Mouse (Mus musculus) mesoderm, embryonic 11.5 days (tissue): ENCODE measurements around the gene Kiss1r.

ENCODE experiments used
- DNase-seq: peaks from one replicate; pipeline ENCODE4 v3.0.0-alpha.2; 2012; ENCODE audit warnings: low read depth, low spot score

The Kiss1r gene

DNA sequence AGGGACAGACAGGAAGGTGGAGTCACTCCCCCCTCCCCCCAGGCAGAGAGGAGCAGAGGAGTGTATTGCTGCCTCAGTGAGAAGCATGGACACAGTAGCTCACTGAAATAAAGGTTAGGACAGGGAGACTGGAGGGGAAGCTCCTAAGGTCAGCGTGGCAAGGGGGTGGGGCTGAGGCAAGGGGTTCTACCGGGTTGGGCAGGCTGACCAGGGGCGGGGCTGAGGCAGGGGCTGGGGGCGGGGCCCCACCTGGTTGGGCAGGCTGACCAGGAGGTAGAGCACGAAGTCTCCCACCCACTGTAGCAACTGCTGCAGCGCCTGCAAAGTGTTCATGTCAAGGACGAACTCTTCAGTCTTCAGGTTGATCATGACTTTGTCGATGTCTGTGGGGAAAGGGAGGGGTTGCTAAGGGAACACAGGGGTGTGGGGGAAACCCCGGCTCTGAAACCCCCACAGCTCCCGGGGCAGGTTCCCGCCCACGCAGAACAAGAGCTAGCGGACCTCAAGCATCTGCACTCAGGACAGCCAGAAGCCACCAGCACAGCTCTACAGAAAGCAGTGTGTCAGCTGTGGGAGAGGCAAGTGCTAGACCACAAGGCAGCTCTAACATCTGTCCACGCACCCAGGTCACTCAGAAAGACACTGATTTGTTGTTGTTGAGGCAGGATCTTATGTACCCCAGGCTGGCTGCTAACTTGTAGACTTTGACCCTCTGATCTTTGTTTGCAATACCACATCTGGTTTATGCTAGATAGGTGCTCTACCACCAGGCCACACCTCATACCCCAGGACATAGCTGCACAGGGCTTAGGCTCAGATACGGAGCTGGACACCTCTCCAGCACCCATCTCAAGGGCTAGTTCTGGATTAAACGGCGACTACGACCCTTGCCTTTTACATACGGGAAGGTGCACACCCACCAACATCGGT lies 19.2 kb upstream of the Kiss1r start:
- DNase-seq, result no peak

DNA sequence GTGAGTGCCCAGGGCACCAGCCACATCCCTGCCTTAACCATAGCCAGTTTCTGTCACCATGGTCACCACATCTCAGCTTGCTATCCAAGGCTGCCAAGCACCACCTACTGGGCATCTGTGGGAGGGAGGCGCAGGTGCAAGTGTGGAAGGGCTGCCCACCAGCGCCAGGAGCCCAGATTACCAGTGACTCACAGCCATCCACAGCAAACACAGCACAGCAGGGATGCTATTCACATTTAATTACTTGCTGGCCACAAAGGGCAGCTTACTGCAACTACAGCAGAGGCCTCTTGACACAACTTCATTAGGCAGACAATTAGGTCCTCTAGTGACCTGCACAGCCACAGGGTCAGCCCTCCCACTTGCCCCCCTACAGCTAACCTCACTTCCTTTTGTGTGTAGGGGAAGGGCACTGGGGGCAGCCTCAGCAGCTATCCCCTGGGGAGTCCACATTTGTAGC lies 15.8 kb upstream of the Kiss1r start:
- DNase-seq, result peak; percentile 45

DNA sequence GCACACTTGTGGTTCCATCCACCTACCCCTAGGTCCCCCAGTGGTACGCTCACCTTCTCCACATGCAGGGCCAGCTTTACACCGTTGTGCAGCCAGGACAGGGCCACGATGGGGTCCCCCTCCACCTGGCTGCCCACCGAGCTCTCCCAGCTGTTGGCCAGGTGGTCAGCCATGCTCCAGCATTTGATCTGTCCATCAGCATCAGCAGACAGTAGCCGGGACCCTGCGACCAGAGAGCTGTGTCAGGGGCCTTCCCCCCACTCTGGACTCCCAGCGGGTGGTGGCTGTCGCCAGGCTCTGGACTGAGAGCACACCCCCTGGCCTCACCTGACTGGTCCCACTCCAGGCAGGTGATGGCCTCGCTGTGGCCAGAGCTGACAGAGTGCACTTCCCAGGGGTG lies 10.1 kb upstream of the Kiss1r start:
- no peak for DNase-seq

DNA sequence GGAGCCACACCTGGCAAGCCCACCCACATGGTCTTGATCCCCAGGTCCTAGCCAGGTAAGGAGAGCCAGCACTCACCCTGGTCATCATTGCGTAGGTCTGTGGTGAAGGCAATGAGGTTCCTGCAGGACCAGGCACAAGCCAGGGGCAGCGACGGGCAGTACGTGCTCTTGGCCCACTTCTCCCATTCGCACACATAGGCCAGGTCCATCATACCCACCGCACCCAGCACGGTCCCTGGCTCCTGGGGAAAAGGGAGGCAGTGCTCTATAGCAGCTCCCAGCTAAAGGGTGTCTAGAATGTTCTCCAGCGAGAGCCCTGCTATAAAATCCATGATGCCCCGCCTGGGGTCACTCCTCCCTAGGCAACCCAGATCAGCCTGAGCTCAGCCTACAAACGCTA lies 9.4 kb upstream of the Kiss1r start:
- no peak for DNase-seq

DNA sequence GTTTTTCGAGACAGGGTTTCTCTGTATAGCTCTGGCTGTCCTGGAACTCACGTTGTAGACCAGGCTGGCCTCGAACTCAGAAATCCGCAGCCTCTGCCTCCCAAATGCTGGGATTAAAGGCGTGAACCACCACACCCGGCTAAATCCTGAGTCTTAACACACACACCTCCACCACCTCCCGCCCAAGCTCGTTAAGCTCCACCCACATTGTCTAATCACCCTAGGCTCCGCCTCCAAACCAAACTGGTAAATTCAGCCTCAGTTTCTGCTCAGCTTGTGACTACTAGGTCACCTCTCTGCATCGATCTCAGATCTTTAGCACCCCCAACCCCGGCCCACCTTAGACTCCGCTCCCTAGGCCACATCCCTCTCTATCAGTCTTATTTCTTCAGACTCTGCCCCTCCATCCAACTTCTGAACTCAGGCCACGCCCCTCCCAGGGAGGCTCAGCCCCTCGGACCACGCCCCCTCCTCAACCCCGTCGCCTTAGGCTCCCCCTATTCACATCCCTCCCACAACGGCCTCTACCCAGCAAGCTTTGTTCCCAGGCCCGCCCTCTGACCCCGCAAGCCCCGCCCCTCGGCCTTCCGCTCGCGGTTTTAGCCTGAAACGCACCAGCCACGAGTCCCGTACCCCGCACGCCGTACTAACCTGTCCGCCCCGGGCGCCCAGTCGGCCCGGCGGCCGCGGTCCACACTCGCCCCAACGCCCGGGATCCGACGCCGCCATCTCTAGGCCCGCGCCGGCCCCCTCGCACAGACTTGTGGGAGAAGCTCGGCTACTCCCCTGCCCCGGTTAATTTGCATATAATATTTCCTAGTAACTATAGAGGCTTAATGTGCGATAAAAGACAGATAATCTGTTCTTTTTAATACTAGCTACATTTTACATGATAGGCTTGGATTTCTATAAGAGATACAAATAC lies 8.3 kb upstream of the Kiss1r start, which contains the start of gene Med16:
Med16 (minus strand) TSS at position 757 of the 925 bp plus-strand sequence.
- DNase-seq, result peak; percentile 96

DNA sequence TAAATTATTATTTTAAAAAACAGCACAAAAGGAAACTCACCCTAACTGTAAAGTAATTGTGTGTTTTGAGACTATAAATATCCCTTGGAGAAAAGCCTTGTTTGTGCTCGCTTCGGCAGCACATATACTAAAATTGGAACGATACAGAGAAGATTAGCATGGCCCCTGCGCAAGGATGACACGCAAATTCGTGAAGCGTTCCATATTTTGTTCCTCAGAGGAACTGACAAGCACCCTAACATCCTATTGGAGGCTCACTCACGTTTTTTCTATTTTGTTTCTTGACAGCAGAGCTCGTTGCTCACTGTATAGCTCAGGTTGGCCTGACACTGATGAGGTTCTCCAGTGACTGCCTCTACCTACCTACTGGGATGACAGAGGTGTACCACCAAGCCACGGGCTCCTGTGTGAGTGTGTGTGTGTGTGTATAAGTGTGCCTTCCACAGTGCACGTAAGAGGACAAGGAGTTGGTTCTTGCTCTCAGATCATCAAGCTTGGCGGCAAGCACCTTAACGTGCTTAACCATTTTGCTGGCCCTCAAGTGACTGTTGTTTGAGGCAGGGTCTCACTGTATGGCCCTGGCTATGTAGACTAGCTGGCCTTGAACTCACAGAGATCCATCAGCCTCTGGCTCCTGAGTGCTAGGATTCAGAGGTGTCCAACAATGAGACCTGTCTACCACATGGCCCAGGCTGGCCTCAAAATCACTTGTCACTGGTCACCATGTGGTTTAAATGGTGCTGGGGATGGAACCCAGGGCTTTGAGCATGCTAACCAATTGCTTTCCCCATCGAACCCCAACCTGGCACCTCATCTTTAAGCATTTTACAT lies 7.5 kb upstream of the Kiss1r start:
- DNase-seq, result no peak

DNA sequence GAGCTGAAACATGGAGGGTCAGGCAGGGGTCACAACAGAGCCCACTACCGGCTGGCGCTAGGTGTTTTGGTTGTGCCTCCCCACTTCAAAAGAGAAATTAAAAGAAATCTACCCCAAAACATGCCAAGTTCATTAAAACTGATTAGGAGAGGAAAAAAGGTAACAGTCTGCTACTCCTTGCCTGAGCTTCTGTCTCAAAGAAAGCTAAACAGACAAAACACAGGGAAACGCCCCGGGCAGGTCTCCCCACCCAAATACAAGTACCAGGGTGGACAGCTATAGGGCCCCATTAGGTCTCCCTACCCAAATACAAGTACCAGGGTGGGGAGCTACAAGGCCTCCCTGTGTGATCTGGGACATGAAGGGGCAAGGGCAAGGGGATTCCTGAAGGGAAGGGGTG lies 6.2 kb upstream of the Kiss1r start, which contains the start of gene Gm26602:
Gm26602 (plus strand) TSS at position 301 of the 400 bp plus-strand sequence.
- DNase-seq, result no peak

DNA sequence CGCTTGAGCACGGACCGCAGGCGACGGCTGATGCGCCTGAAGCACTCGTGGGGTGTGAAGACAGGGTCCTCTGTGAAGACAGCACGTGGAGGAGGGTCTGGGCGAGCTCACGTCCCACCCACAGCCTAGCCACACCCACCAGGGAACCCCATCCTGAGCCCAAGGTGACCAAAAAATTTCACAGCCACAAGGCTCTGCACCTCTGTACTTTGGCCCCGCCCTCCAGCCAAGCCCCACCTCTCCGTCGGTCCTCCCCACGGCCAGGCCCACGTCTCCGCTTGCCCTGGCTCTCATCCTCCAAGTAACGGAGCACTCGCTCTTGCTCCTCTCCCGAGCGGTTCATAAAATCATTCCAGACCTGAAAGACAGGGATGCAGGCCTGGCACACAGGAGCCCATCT lies 4.4 kb upstream of the Kiss1r start:
- no peak for DNase-seq

DNA sequence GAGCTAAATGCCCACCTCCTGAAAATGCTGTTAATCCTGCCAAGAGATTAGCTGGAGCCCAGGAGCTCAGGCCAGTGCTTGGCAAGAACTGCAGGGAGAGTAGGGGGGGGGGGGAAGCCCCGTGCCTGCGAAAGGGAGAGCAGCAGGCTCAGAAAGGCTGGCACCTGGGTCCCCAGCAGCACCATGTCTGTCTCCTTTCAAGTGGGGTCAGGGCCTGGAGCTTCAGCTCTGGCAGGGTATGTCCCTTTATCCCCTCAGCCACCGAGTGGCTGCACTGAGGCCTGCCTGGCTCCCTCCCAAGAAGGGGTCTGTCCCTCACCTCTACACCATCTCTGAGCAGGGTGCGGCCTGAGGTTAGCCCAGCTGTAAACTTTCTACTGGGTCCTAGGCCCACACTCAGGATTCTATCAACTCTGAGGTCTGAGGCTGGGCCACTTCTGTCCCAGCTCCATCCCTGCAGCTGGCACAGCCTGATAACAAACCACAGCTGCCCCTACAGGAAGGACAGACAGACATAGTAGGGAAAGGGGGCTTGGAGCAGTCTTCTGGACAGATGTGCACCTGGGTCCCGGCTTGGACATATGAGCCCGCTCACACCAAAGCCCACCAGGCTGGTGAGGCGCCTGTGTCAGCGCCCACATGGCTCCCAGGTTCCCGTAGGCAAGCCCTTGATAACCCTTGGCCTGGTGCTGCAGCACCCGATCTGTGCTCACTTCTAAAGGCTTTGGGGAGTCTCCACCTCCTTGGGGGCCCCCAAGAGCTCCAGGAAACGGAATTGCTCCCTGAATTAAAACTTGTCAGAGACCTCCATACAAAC lies 2.4 kb upstream of the Kiss1r start:
- DNase-seq, result no peak

DNA sequence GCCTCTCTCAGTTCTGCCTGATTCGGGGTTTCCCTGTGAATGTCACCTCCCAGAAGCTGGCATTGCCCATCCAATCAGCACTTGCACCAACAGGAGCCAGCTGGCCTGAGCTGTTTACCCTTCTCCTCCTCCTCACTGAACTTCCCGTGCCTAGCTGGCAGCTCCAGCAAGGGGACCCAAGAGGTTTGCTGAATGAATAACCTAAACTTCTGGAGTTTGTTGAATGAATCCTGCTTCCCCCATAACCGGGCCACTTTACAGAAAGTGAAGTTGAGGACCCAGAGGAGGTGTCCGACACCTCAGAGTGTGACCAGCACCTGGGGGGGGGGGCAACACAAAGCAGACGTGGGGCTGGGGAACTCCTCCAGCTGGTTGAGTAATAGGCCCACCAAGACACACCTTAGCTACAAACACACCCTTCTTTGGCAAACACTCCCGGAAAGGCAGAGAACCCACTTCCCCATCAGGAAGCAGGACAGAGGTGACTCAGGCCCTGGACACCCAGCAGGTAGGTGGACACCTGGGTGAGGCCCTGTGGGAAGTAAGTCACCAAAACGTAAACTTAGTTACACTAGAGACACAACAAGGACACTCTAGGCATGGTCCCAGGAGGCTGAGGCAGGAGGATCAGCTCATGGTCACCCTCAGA lies 1.7 kb upstream of the Kiss1r start:
- no peak for DNase-seq

DNA sequence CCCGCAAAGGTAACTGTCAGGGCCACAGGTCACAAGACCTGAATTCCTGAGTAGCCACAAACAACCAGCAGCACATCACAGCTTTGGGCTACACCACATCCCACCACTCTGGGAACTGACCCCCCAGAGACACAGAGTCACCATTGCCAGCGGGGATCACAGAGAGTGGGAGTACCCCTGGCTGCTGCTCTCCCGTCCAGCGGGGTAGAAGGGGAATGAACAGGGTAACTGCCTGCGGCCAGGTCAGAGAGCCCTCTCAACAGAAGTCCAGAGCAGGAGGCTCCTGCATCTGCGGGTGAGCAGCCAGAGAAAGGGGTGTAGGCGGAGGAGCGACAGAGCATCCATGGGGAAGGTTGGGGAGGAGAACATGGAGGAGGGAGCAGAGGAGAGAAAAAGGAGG lies 690 bp upstream of the Kiss1r start:
- no peak for DNase-seq

DNA sequence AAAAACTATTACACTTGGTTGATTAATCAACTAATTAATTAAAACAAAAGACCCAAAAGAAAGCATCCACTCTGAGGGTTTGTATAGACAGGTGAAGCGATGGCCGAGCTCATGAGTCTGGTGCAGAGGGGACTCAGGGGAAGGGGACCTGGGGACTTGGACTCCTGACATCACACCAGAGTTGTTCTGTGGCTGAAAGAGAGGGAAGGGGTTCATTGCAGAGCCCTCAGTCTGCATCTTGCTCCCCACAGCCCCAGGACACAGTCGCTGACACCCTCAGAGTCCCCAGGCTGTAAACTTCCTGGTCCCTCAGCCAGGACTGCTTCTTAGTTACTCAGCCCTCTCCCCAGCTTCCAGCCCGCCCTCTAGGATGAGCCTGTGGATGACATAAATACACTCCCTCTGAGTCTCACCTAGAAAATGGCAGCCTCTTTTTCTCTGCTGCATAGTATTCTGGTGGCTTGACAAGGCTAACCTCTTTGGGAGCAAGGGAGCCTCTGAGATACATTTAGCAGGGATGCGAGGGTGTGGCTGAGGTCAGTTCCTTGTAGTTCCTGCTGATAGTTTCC lies 845 bp downstream of the Kiss1r start:
- no peak for DNase-seq

DNA sequence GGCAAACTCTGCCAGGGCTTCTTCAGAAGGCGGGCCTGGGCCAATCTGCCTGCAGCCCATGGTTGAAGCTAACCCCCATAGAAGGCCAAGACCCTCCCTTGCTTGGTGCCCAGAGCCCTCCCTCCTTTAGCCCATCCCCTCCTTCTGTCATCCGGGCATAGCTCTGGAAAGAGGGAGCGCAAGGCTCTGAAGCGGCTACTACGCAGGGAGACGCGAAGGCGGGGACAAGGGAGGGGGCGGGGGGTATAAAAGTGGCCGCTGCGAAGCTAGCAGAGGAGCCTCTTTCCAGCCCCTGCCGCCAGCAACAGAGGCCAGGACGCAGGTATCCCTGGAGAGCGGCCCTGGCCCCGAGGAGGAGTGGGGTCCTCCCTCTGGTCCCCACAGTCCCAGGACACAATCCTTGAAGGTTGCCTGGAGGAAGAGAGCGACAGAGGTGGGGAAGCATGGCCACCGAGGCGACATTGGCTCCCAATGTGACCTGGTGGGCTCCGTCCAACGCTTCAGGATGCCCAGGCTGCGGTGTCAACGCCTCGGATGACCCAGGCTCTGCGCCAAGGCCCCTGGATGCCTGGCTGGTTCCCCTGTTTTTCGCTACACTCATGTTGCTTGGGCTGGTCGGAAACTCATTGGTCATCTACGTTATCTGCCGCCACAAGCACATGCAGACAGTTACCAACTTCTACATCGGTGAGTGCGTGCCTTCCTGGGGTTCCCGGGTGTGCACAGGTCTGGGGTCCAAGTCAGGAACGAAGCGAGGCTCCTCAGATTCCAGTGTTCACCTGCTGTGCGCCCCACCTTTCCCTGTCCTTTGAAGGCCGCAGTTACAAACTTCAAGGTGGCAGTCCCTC lies 1.7 kb downstream of the Kiss1r start:
- DNase-seq, result no peak

DNA sequence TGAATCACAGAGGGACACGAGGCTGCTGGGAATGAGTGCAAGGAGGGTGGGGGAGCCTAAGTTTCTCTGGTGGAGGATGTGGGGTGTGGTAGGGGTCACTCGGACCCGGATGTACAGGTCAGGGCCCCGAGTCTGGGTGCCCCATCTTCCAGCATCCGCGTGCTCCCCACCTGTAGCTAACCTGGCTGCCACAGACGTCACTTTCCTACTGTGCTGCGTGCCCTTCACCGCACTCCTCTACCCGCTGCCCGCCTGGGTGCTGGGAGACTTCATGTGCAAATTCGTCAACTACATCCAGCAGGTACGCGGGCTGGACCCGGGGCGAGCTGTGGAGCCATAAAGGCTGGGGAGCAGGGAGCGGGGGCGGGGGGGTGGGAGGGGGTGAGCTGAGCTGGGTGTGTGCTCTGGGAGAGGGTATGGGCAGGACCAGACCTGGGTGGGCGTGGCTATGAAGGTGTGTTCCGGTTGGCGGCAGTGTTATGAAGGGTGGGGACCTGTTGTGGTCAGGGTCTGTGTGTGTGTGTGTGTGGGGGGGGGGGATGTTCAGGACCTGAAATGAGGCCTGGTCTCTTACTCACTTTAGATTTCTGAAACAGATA lies 2.6 kb downstream of the Kiss1r start:
- no peak for DNase-seq

DNA sequence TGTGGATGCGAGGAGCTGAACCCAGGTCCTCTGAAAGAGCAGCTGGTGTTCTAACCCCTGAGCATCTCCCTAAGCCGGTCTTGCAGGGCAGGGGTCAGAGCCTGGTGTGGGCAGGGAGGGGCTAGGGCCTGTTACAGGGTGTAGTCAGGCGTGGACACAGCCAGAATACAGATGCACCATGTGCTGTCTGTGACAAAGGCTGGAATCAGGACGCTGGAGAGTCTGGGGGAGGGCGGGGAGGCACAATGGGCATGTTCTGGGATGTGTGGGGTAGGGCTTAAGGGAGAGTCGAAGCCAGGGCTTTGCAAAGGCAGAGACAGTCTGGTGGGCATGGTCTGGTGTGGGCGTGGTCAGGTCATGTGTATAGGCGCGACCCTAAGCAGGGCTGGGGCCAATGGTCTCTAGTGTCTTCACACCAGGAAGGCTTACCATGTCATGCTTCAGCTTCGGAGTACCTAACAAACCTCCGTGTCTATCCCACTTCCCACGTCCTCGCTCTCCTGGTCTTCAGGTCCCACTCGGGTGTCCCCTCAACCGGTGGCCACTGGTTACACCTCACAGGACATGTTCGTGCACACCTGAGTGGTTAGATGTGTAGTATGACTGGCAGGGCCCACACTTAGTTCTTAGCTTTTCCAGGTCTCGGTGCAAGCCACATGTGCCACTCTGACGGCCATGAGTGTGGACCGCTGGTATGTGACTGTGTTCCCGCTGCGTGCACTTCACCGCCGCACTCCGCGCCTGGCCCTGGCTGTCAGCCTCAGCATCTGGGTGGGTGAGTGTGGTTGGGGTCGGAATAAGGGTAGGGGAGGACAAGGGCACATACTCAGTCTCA lies 3.5 kb downstream of the Kiss1r start:
- DNase-seq, result no peak

DNA sequence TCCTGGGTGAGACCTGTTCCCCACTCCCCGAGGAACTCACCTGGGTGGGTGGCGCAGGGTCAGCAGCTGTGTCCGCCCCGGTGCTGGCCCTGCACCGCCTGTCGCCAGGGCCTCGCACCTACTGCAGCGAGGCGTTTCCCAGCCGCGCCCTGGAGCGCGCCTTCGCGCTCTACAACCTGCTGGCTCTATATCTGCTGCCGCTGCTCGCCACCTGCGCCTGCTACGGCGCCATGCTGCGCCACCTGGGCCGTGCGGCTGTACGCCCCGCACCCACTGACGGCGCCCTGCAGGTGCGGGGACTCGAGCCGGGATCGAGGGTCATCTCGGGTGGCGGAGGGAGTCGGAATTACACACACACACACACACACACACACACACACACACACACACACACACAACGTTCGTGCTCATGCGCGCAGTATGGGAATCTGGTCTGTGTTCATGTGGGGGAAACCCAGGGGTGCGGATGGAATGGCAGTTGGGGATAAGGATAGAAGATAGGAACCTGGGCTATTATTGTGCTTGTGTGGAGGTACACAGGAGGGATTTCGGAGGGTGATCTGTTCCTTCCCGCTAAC lies 4.3 kb downstream of the Kiss1r start, which contains the start of gene R3hdm4:
R3hdm4 (minus strand) TSS at position 251 of the 578 bp plus-strand sequence.
- no peak for DNase-seq

DNA sequence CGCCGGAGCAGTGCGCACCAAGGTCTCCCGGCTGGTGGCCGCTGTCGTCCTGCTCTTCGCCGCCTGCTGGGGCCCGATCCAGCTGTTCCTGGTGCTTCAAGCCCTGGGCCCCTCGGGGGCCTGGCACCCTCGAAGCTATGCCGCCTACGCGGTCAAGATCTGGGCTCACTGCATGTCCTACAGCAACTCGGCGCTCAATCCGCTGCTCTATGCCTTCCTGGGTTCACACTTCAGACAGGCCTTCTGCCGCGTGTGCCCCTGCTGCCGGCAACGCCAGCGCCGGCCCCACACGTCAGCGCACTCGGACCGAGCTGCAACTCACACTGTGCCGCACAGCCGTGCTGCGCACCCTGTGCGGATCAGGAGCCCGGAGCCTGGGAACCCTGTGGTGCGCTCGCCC lies 4.8 kb downstream of the Kiss1r start:
- DNase-seq, result no peak
